Mouse (Mus musculus) cerebellum, adult 2 months (tissue): ENCODE data around the gene Lamb3. TPM values are rescaled to one million over a fixed set of nuclear protein-coding genes. Genes with fewer than 3 reads are reported as not detected.

ENCODE experiments used
- DNase-seq, 2 experiments: peaks; one replicate each; pipeline ENCODE4 v3.0.0; 2021
- H3K27ac ChIP-seq: fragments of 200-500 bp; 2 replicates; pipeline ENCODE4 v1.5.1; 2012; ENCODE audit warnings: low read length, control low read depth, inconsistent platforms; ENCODE audit not compliant: insufficient read depth
- H3K27me3 ChIP-seq: fragments of 200-500 bp; 2 replicates; pipeline ENCODE4 v1.6.1; 2012; ENCODE audit warnings: inconsistent platforms, mild to moderate bottlenecking, low read length, moderate library complexity; ENCODE audit not compliant: control insufficient read depth, insufficient read depth
- H3K4me1 ChIP-seq: fragments of 200-500 bp; 2 replicates; pipeline ENCODE4 v1.6.1; 2011; ENCODE audit warnings: low read length; ENCODE audit not compliant: control insufficient read depth, insufficient read depth
- H3K4me3 ChIP-seq: fragments of 200-500 bp; replicated peaks from 2 replicates; pipeline ENCODE3; 2011; ENCODE audit warnings: mild to moderate bottlenecking, low read depth, low read length, control low read depth; ENCODE audit not compliant: insufficient read depth
- CTCF ChIP-seq: fragments of 200-500 bp; IDR thresholded peaks from 2 replicates; pipeline ENCODE4 v1.5.1; 2011; ENCODE audit warnings: low read depth, mild to moderate bottlenecking, control low read depth, low read length, moderate library complexity, borderline replicate concordance; ENCODE audit not compliant: insufficient read depth
- POLR2A ChIP-seq: fragments of 200-500 bp; IDR thresholded peaks from 2 replicates; pipeline ENCODE4 v1.6.1; 2011; ENCODE audit warnings: low read length, control low read depth, borderline replicate concordance; ENCODE audit not compliant: insufficient read depth
- WGBS: fragments of 180-500 bp; shearing (Covaris S2); methylation state at CpG from one replicate; pipeline ENCODE4 v1.1.7; 2018; 5-methylcytosine and 5-hydroxymethylcytosine counted together
- polyA plus RNA-seq: library from polyadenylated mRNA; depleted of rRNA; stranded (reverse); fragments of >200 nt; gene quantifications from 2 replicates; pipeline ENCODE4 v1.2.3, GENCODE M21; 2012

Gene Lamb3
- polyA plus RNA-seq, 1 experiment, result 3.9 TPM

GRCm38 (mm10) chr1:193368055-193368454, 160.6 kb downstream of the Lamb3 start:
- no peak for DNase-seq
- TF ChIP-seq CTCF (no peak), POLR2A (no peak)
- WGBS, result 54% methylated on average over 10 of the region's 10 CpGs
- Histone ChIP-seq H3K4me1 (peaks cover 3% of the 10 kb centered on the region; the same call in 1 of the 2 replicates), H3K4me3 (no peak overlapping the region), H3K27ac (no peak overlapping the region), H3K27me3 (no peaks in the 10 kb centered on the region; the same call in 1 of the 2 replicates)

DNA sequence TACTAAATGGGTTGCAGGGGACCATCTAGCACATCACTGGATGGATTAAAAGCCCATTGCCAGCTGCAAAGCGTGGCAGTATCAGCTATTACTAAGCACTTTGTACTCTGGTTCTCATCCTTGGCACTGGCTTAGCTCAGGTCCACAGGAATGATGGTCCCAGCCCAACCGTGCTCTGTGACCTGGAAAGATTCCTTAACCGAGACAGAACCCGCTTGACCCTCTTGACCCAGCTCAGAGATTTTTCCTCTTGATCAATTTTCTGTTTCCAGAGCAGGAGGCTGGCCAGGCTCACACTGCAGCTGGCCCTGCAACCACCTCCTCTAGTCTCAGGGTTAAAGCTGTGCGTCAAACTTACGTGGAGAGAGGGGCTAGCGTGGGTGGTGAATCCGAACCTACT, 161.6 kb downstream of the Lamb3 start:
- H3K27ac ChIP-seq, result peak overlapping the region; percentile 53; the same call in 1 of the 2 replicates
- H3K4me3 ChIP-seq, result peak overlapping the region; percentile 42
- no peaks in the 10 kb centered on the region; the same call in 1 of the 2 replicates for H3K4me1 ChIP-seq
- DNase-seq, result no peak
- no peaks in the 10 kb centered on the region; the same call in 1 of the 2 replicates for H3K27me3 ChIP-seq
- WGBS, result 78% methylated on average over 8 of the region's 8 CpGs
- TF ChIP-seq CTCF, result no peak
- TF ChIP-seq POLR2A, result no peak

GRCm38 (mm10) chr1:193370096-193370495, 162.6 kb downstream of the Lamb3 start, which contains the start of gene Camk1g:
Gene Camk1g, minus strand, starts transcription at chr1:193370298.
- Histone ChIP-seq H3K27ac (peak within 1 kb of the TSS; percentile 53; the same call in 1 of the 2 replicates), H3K4me3 (peak within 1 kb of the TSS; percentile 42), H3K4me1 (no peaks in the 10 kb centered on the region), H3K27me3 (no peaks in the 10 kb centered on the region; the same call in 1 of the 2 replicates)
- 51% methylated on average over 2 of the region's 2 CpGs for WGBS
- no peak for TF ChIP-seq POLR2A
- no peak for TF ChIP-seq CTCF
- no peak for DNase-seq

DNA sequence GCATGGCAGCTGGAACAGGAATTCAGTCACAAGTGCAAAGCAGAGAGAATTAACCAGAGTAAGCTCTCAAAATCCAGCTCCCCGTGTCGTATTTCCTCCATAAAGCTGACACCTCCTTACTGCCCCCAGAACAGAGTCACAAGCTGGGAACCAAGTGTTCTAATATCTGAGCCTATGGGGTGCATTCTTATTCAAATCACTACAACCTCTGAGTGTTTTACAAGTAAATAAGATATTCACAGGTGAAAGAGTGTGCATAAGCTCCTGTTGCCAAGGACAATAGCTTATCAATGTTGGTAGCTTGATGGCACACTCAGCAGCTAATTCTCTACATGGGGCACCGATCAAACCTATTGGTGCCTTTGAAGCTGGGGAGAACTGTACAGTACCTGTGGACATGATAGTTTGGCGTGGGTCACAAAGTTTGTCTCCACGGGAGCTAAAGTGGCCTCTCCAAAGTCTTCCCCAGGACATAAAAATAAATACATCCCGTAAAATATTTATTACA, 166.5 kb downstream of the Lamb3 start:
- 93% methylated on average over 6 of the region's 6 CpGs for WGBS
- DNase-seq, result no peak
- TF ChIP-seq CTCF, result no peak
- no peak for TF ChIP-seq POLR2A
- Histone ChIP-seq H3K27ac (no peak overlapping the region), H3K27me3 (no peaks in the 10 kb centered on the region; the same call in 1 of the 2 replicates), H3K4me1 (no peaks in the 10 kb centered on the region), H3K4me3 (no peak overlapping the region)

DNA sequence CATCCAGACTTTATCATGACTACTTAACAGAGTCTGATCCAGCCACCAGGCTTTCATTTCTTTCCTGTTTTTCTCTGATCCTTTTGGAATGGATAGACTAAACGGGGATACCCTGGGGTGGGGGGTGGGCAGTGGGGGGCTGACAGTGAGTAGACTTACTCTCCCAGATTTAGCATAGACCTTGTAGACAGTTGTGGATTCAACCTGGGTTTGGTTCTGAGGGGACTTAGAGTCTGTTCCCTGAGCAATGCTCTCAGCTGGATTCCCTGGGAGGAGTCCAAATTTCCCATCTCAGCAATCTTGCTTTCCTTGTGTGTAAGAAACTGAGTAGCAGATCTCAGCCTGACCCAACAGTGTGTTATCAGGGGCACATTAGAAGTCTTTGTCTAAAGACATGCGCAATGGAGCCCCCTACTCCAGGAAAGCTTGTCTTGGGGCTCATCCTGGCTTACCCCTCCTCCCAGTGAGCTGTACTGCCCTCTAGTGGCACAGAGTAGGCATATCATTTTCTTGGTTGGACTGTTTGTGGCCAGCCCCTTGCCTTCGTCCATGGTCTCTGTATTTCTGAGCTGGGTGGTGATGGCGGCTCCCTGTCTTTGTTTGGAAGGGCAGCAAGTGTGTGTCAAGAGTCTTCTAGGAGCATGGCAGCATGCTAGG, 169.1 kb downstream of the Lamb3 start:
- Histone ChIP-seq H3K27me3 (no peaks in the 10 kb centered on the region), H3K4me3 (no peak overlapping the region), H3K4me1 (no peaks in the 10 kb centered on the region), H3K27ac (no peak overlapping the region)
- TF ChIP-seq CTCF, result peak; percentile 97
- TF ChIP-seq POLR2A, result no peak
- peak; percentile 61 to 70 for DNase-seq
- 39% methylated on average over 4 of the region's 4 CpGs for WGBS

DNA sequence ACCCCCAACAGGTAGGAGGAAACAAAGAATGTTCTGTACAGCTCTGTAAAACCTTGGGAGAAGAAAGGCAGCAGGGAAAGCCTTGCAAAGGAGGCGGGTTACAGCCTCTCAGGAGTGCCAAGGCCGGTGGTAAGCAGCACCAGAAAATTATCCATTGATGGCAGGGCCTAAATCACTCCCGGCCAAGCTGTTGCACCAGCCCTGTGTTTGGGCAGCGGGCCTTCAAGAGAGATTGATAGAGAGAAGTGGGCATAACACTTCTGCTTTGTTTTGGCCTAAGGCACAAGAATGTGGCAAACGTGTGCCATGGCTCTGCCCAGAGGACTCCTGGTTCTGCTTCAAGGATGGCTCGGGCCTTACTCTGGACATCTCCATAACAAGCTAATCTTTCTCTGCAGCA, 172.1 kb downstream of the Lamb3 start:
- 70% methylated on average over 6 of the region's 6 CpGs for WGBS
- DNase-seq, result no peak
- Histone ChIP-seq H3K4me3 (no peak overlapping the region), H3K27ac (no peak overlapping the region), H3K4me1 (no peaks in the 10 kb centered on the region), H3K27me3 (no peaks in the 10 kb centered on the region)
- TF ChIP-seq CTCF (no peak), POLR2A (no peak)

DNA sequence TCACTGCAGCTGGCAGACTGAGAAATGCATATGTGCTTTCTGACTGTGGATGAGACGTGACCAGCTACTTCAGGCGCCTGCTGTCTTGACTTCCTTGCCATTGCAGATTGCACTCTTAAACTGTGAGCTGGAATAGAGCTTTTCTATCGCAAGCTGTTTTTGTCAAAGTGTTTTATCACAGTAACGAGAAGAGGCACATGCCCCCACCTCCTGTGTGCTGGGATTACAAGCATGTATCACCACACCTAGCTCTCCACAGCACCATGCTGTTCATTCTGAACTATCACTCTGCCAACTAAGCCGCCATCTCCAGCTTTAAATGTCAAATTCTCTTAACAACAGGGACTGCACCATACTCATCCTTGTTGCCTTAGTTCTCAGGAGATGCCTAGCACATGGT, 173.4 kb downstream of the Lamb3 start:
- H3K4me3 ChIP-seq, result no peak overlapping the region
- no peak overlapping the region for H3K27ac ChIP-seq
- H3K4me1 ChIP-seq, result peaks cover 6% of the 10 kb centered on the region; the same call in 1 of the 2 replicates
- no peaks in the 10 kb centered on the region for H3K27me3 ChIP-seq
- WGBS, result 90% methylated on average over 5 of the region's 5 CpGs
- no peak for TF ChIP-seq CTCF
- no peak for TF ChIP-seq POLR2A
- DNase-seq, result no peak
